Mouse (Mus musculus) hindbrain, embryonic 16.5 days (tissue): ENCODE results near the gene Crcp. TPM values are rescaled to one million over a fixed set of nuclear protein-coding genes. Genes with fewer than 3 reads are reported as not detected.

Source experiments
- ATAC-seq: fragments of 200-750 bp; cut with Nextera tagmentation; 2 replicates; pipeline ENCODE4 v1.8.0; 2017; ENCODE audit warnings: moderate TSS enrichment, moderate library complexity
- H3K27ac ChIP-seq: fragments of 300-500 bp; sonication (generic); 2 replicates; pipeline ENCODE4 v1.5.1; 2014; ENCODE audit warnings: low read depth, mild to moderate bottlenecking, control low read depth, low read length, moderate library complexity
- H3K27me3 ChIP-seq: fragments of 300-500 bp; sonication (generic); replicated peaks from 2 replicates; pipeline ENCODE4 v1.6.1; 2014; ENCODE audit warnings: low read length; ENCODE audit not compliant: control insufficient read depth, insufficient read depth
- H3K36me3 ChIP-seq: fragments of 300-500 bp; sonication (generic); 2 replicates; pipeline ENCODE4 v1.6.1; 2014; ENCODE audit warnings: mild to moderate bottlenecking, low read length, moderate library complexity, mixed read lengths; ENCODE audit not compliant: control insufficient read depth, insufficient read depth
- H3K4me1 ChIP-seq: fragments of 300-500 bp; sonication (generic); 2 replicates; pipeline ENCODE4 v1.6.1; 2014; ENCODE audit warnings: low read depth, low read length; ENCODE audit not compliant: control insufficient read depth, insufficient read depth
- H3K4me2 ChIP-seq: fragments of 300-500 bp; sonication (generic); 2 replicates; pipeline ENCODE4 v1.6.1; 2014; ENCODE audit warnings: mild to moderate bottlenecking, low read length, control low read depth, moderate library complexity
- H3K4me3 ChIP-seq: fragments of 300-500 bp; sonication (generic); 2 replicates; pipeline ENCODE4 v1.5.1; 2014; ENCODE audit warnings: mild to moderate bottlenecking, low read length, control low read depth, moderate library complexity
- H3K9ac ChIP-seq: fragments of 300-500 bp; sonication (generic); 2 replicates; pipeline ENCODE4 v1.6.1; 2014; ENCODE audit warnings: low read depth, mild to moderate bottlenecking, control low read depth, low read length, moderate library complexity
- H3K9me3 ChIP-seq: fragments of 300-500 bp; sonication (generic); 2 replicates; pipeline ENCODE4 v1.6.1; 2014; ENCODE audit warnings: mild to moderate bottlenecking, low read length, moderate library complexity; ENCODE audit not compliant: control insufficient read depth
- WGBS: fragments of 180-500 bp; shearing (Covaris S2); extraction: QIAGEN DNeasy Blood & Tissue Kit; methylation state at CpG from one replicate; pipeline ENCODE4 v1.1.7; 2014; 5-methylcytosine and 5-hydroxymethylcytosine counted together
- polyA plus RNA-seq: library from polyadenylated mRNA; unstranded; fragments of >200 nt; fragmentation: Nextera tagmentation; extraction: Ambion mirVana; gene quantifications from 2 replicates; pipeline ENCODE4 v1.2.1, GENCODE M21; 2015

Crcp gene
- polyA plus RNA-seq, 1 experiment from 2014 or later, result 92.1 TPM

- H3K36me3 ChIP-seq, result no peaks in the 10 kb centered on the region
- peak overlapping the region; percentile 85 for H3K27ac ChIP-seq
- 2% methylated on average over 56 of the region's 86 CpGs for WGBS
- ATAC-seq, result peak; percentile 98
- H3K4me2 ChIP-seq, result peak overlapping the region; percentile 74
- no peaks in the 10 kb centered on the region for H3K27me3 ChIP-seq
- peak overlapping the region; percentile 87 for H3K9ac ChIP-seq
- peaks cover 6% of the 10 kb centered on the region for H3K4me1 ChIP-seq
- H3K4me3 ChIP-seq, result peak overlapping the region; percentile 77
- no peaks in the 10 kb centered on the region for H3K9me3 ChIP-seq
Measured at GRCm38 (mm10) chr5:130079202-130080050, 50.3 kb downstream of the Crcp start.

GRCm38 (mm10) chr5:130080051-130080681, 51.1 kb downstream of the Crcp start:
- no peak overlapping the region for H3K27ac ChIP-seq
- peak overlapping the region; percentile 87 for H3K9ac ChIP-seq
- no peaks in the 10 kb centered on the region for H3K27me3 ChIP-seq
- peaks cover 6% of the 10 kb centered on the region for H3K4me1 ChIP-seq
- H3K4me2 ChIP-seq, result peak overlapping the region; percentile 74
- no peaks in the 10 kb centered on the region for H3K36me3 ChIP-seq
- no peaks in the 10 kb centered on the region for H3K9me3 ChIP-seq
- ATAC-seq, result no peak
- WGBS, result 74% methylated on average over 16 of the region's 16 CpGs
- H3K4me3 ChIP-seq, result peak overlapping the region; percentile 77

- Histone ChIP-seq H3K27ac (no peak overlapping the region), H3K4me2 (no peak overlapping the region), H3K36me3 (no peaks in the 10 kb centered on the region), H3K9ac (no peak overlapping the region), H3K9me3 (no peaks in the 10 kb centered on the region), H3K4me1 (peaks cover 6% of the 10 kb centered on the region), H3K4me3 (no peak overlapping the region), H3K27me3 (no peaks in the 10 kb centered on the region)
- ATAC-seq, result no peak
- WGBS, result over 99% methylated on average over 8 of the region's 8 CpGs
Measured at GRCm38 (mm10) chr5:130081181-130081881, 52.2 kb downstream of the Crcp start.

- Histone ChIP-seq H3K27me3 (no peaks in the 10 kb centered on the region), H3K4me3 (no peak overlapping the region), H3K4me2 (no peak overlapping the region), H3K9ac (no peak overlapping the region), H3K4me1 (peaks cover 6% of the 10 kb centered on the region), H3K27ac (no peak overlapping the region), H3K9me3 (no peaks in the 10 kb centered on the region), H3K36me3 (no peaks in the 10 kb centered on the region)
- WGBS, result 83% methylated on average over 4 of the region's 4 CpGs
- no peak for ATAC-seq
Measured at GRCm38 (mm10) chr5:130082431-130082830, 53.3 kb downstream of the Crcp start.

- Histone ChIP-seq H3K9me3 (no peaks in the 10 kb centered on the region), H3K27ac (no peak overlapping the region), H3K4me2 (no peak overlapping the region), H3K4me3 (no peak overlapping the region), H3K4me1 (peaks cover 6% of the 10 kb centered on the region), H3K27me3 (no peaks in the 10 kb centered on the region), H3K9ac (no peak overlapping the region), H3K36me3 (no peaks in the 10 kb centered on the region)
- ATAC-seq, result no peak
- WGBS, result 88% methylated on average over 3 of the region's 3 CpGs
Measured at GRCm38 (mm10) chr5:130084271-130084670, 55.2 kb downstream of the Crcp start.

GRCm38 (mm10) chr5:130088008-130088407, 58.9 kb downstream of the Crcp start:
- H3K4me3 ChIP-seq, result no peak overlapping the region
- H3K9ac ChIP-seq, result no peak overlapping the region
- WGBS, result 93% methylated on average over 7 of the region's 7 CpGs
- no peak overlapping the region for H3K4me2 ChIP-seq
- no peaks in the 10 kb centered on the region for H3K9me3 ChIP-seq
- H3K27me3 ChIP-seq, result no peaks in the 10 kb centered on the region
- H3K4me1 ChIP-seq, result no peaks in the 10 kb centered on the region
- ATAC-seq, result no peak
- H3K27ac ChIP-seq, result no peak overlapping the region
- H3K36me3 ChIP-seq, result no peaks in the 10 kb centered on the region

GRCm38 (mm10) chr5:130088612-130089011, 59.5 kb downstream of the Crcp start:
- Histone ChIP-seq H3K27ac (no peak overlapping the region), H3K9ac (no peak overlapping the region), H3K36me3 (no peaks in the 10 kb centered on the region), H3K27me3 (no peaks in the 10 kb centered on the region), H3K4me2 (no peak overlapping the region), H3K4me3 (no peak overlapping the region), H3K4me1 (no peaks in the 10 kb centered on the region), H3K9me3 (no peaks in the 10 kb centered on the region)
- 91% methylated on average over 4 of the region's 4 CpGs for WGBS
- no peak for ATAC-seq

GRCm38 (mm10) chr5:130089177-130089576, 60.1 kb downstream of the Crcp start:
- Histone ChIP-seq H3K9ac (no peak overlapping the region), H3K9me3 (no peaks in the 10 kb centered on the region), H3K36me3 (no peaks in the 10 kb centered on the region), H3K4me2 (no peak overlapping the region), H3K27me3 (no peaks in the 10 kb centered on the region), H3K4me3 (no peak overlapping the region), H3K4me1 (no peaks in the 10 kb centered on the region), H3K27ac (no peak overlapping the region)
- no peak for ATAC-seq
- WGBS, result 82% methylated on average over 7 of the region's 7 CpGs
